8 mouse cellular contexts compared by ENCODE assay signal in genomic region chr14:69421003-69421402, GRCm38 (mm10).
A peak's percentile ranks its signal among the peaks of the same experiment; 100 is the strongest.
DNase-seq lines count a peak whose midpoint lies in the region; ATAC-seq and TF ChIP-seq lines count a peak whose summit lies in the region.
"Not testable (repeated sequence)": the region's sequence is repeated elsewhere in the genome, so short reads cannot be mapped to it uniquely, and the experiment has no call there.

No protein-coding gene starts in this region.

- no CpG with 5 or more reads among the region's 7 CpGs for WGBS in embryonic facial prominence, embryonic 12.5 days
- no CpG with 5 or more reads among the region's 7 CpGs for WGBS in embryonic facial prominence, embryonic 15.5 days
- no CpG with 5 or more reads among the region's 7 CpGs for WGBS in intestine, embryonic 16.5 days
- no CpG with 5 or more reads among the region's 7 CpGs for WGBS in kidney, embryonic 16.5 days
- no CpG with 5 or more reads among the region's 7 CpGs for WGBS in limb, embryonic 13.5 days
- no CpG with 5 or more reads among the region's 7 CpGs for WGBS in lung, embryonic 14.5 days
- no CpG with 5 or more reads among the region's 7 CpGs for WGBS in lung, postnatal 0 days
- no CpG with 5 or more reads among the region's 7 CpGs for WGBS in stomach, embryonic 16.5 days

- ATAC-seq in embryonic facial prominence, embryonic 12.5 days (ENCODE audit: insufficient number of reproducible peaks, insufficient read depth, low FRiP score, low TSS enrichment) = peak; percentile 77; the same call in 1 of the 2 replicates
- ATAC-seq in embryonic facial prominence, embryonic 15.5 days (ENCODE audit: insufficient number of reproducible peaks, low FRiP score, low TSS enrichment, low read depth) = peak; percentile 79
- peak; percentile 56; the same call in 1 of the 2 replicates for ATAC-seq in intestine, embryonic 16.5 days
- ATAC-seq in kidney, embryonic 16.5 days (ENCODE audit: low FRiP score, low TSS enrichment) = peak; percentile 54; the same call in 1 of the 2 replicates
- peak; percentile 88 for ATAC-seq in limb, embryonic 13.5 days (ENCODE audit: low FRiP score, low read depth)
- ATAC-seq in lung, embryonic 14.5 days (ENCODE audit: insufficient read depth) = peak; percentile 90
- peak; percentile 61 for ATAC-seq in lung, postnatal 0 days
- peak; percentile 56 for ATAC-seq in stomach, embryonic 16.5 days (ENCODE audit: insufficient read depth, low FRiP score)

- not testable (repeated sequence) for H3K4me1 ChIP-seq in embryonic facial prominence, embryonic 12.5 days; embryonic facial prominence, embryonic 15.5 days; intestine, embryonic 16.5 days (ENCODE audit: control insufficient read depth, insufficient read depth, low read length); kidney, embryonic 16.5 days (ENCODE audit: insufficient read depth, low read length); limb, embryonic 13.5 days; lung, embryonic 14.5 days (ENCODE audit: insufficient read depth); lung, postnatal 0 days (ENCODE audit: insufficient read depth, low read depth, low read length); stomach, embryonic 16.5 days (ENCODE audit: control insufficient read depth, insufficient read depth, low read length)

- H3K27ac ChIP-seq in embryonic facial prominence, embryonic 12.5 days; embryonic facial prominence, embryonic 15.5 days (replicated peaks); intestine, embryonic 16.5 days (ENCODE audit: low read length); kidney, embryonic 16.5 days (ENCODE audit: low read length); limb, embryonic 13.5 days; lung, embryonic 14.5 days (ENCODE audit: low read depth); lung, postnatal 0 days (ENCODE audit: low read length); stomach, embryonic 16.5 days (ENCODE audit: low read length): not testable (repeated sequence)

- H3K27me3 ChIP-seq in embryonic facial prominence, embryonic 12.5 days; embryonic facial prominence, embryonic 15.5 days; intestine, embryonic 16.5 days (replicated peaks; ENCODE audit: control insufficient read depth, insufficient read depth, low read length); kidney, embryonic 16.5 days (ENCODE audit: insufficient read depth, low read length); limb, embryonic 13.5 days; lung, embryonic 14.5 days (ENCODE audit: insufficient read depth, low read length); lung, postnatal 0 days (replicated peaks; ENCODE audit: insufficient read depth, low read length); stomach, embryonic 16.5 days (ENCODE audit: control insufficient read depth, insufficient read depth, low read length): not testable (repeated sequence)

- not testable (repeated sequence) for H3K4me2 ChIP-seq in embryonic facial prominence, embryonic 12.5 days (replicated peaks); embryonic facial prominence, embryonic 15.5 days (replicated peaks); intestine, embryonic 16.5 days (ENCODE audit: low read depth, low read length); kidney, embryonic 16.5 days (replicated peaks; ENCODE audit: low read depth, low read length); limb, embryonic 13.5 days (replicated peaks); lung, embryonic 14.5 days; lung, postnatal 0 days (replicated peaks; ENCODE audit: low read depth, low read length); stomach, embryonic 16.5 days (ENCODE audit: low read depth, low read length)

- not testable (repeated sequence) for H3K4me3 ChIP-seq in embryonic facial prominence, embryonic 12.5 days; embryonic facial prominence, embryonic 15.5 days (replicated peaks); intestine, embryonic 16.5 days (ENCODE audit: low read length); kidney, embryonic 16.5 days (ENCODE audit: low read length); limb, embryonic 13.5 days; lung, embryonic 14.5 days (ENCODE audit: low read depth, low read length); lung, postnatal 0 days (ENCODE audit: low read depth, low read length); stomach, embryonic 16.5 days (replicated peaks; ENCODE audit: low read length)

- H3K9me3 ChIP-seq in embryonic facial prominence, embryonic 12.5 days; embryonic facial prominence, embryonic 15.5 days (replicated peaks); intestine, embryonic 16.5 days (ENCODE audit: control insufficient read depth, low read length); kidney, embryonic 16.5 days (ENCODE audit: low read length); limb, embryonic 13.5 days; lung, embryonic 14.5 days (ENCODE audit: low read depth, low read length); lung, postnatal 0 days (ENCODE audit: low read length); stomach, embryonic 16.5 days (replicated peaks; ENCODE audit: control insufficient read depth, low read length): not testable (repeated sequence)

- not testable (repeated sequence) for H3K36me3 ChIP-seq in embryonic facial prominence, embryonic 12.5 days; embryonic facial prominence, embryonic 15.5 days; intestine, embryonic 16.5 days (ENCODE audit: control insufficient read depth, insufficient read depth, low read length); kidney, embryonic 16.5 days (ENCODE audit: insufficient read depth, low read length); limb, embryonic 13.5 days; lung, embryonic 14.5 days (ENCODE audit: insufficient read depth); lung, postnatal 0 days (ENCODE audit: insufficient read depth, low read length); stomach, embryonic 16.5 days (ENCODE audit: control insufficient read depth, insufficient read depth, low read length)

- not testable (repeated sequence) for H3K9ac ChIP-seq in embryonic facial prominence, embryonic 12.5 days; embryonic facial prominence, embryonic 15.5 days; intestine, embryonic 16.5 days (ENCODE audit: low read depth, low read length); kidney, embryonic 16.5 days (replicated peaks; ENCODE audit: low read length); limb, embryonic 13.5 days; lung, embryonic 14.5 days; lung, postnatal 0 days (replicated peaks; ENCODE audit: low read depth); stomach, embryonic 16.5 days (ENCODE audit: low read length)

- TF ChIP-seq CTCF in lung, embryonic 14.5 days (IDR thresholded peaks at IDR 0.05; ENCODE audit: low read depth); lung, postnatal 0 days (IDR thresholded peaks at IDR 0.05): not testable (repeated sequence)

- DNase-seq in lung, embryonic 14.5 days; lung, postnatal 0 days (ENCODE audit: low spot score): not testable (repeated sequence)

- not testable (repeated sequence) for TF ChIP-seq EP300 in lung, postnatal 0 days (IDR thresholded peaks at IDR 0.05)
